In the genomic region with DNA sequence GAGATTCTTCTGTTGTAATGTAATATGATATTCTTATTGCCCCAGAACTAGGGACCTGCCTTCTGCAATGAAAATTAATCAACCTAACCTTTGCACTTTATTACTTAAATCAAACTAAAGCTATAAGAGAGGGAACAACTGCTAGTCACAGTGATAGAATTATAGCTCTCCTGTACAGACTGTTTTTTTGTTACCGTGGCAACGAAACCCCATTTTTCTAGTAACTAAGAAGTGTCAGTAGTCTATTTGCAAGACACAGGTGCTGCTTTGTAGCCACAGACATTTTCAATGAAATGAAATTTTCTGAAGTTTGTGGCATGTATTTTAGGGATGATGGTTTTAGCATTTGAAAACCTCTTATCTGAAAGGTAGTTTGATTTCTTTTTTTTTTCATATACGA, we compare ENCODE assay signal across 13 mouse cellular contexts.
"Had no signal": no experiment of that assay in that cellular context is flagged by ENCODE, and none has a peak within 500 bp of the region (broad histone marks: within the 10 kb centered on the region; RNA-seq: fewer than 3 reads in every experiment).

No protein-coding gene starts in this region.

- H3K27me3 ChIP-seq: liver, embryonic 15.5 days; neural tube, embryonic 15.5 days had no signal

- ATAC-seq: lung, postnatal 0 days had no signal

- DNase-seq: kidney, adult 11 months; kidney, adult 9 months; kidney, postnatal 10 days; lung, adult 2 months; lung, postnatal 36 days; right cerebral cortex, adult 18-20 months; thymus, adult 18-20 months; thymus, postnatal 36 days had no signal

- H3K4me2 ChIP-seq: liver, embryonic 11.5 days; liver, embryonic 15.5 days; neural tube, embryonic 15.5 days had no signal

- H3K4me1 ChIP-seq: liver, embryonic 15.5 days; neural tube, embryonic 15.5 days had no signal

- H3K9me3 ChIP-seq: limb, embryonic 10.5 days; liver, embryonic 15.5 days; neural tube, embryonic 15.5 days had no signal

- H3K9ac ChIP-seq: liver, embryonic 15.5 days; neural tube, embryonic 15.5 days had no signal

- H3K27ac ChIP-seq: limb, embryonic 10.5 days; liver, embryonic 15.5 days; neural tube, embryonic 15.5 days had no signal

- H3K4me3 ChIP-seq: limb, embryonic 10.5 days; liver, embryonic 15.5 days; neural tube, embryonic 15.5 days had no signal

- H3K36me3 ChIP-seq: liver, embryonic 15.5 days; neural tube, embryonic 15.5 days had no signal
